Mouse (Mus musculus) kidney, postnatal 0 days (tissue): Measurements from ENCODE around the gene Gm6657. TPM values are rescaled to one million over a fixed set of nuclear protein-coding genes. Genes with fewer than 3 reads are reported as not detected.

ENCODE experiments used
- ATAC-seq: fragments of 200-750 bp; cut with Nextera tagmentation; replicated peaks from 2 replicates; pipeline ENCODE4 v1.8.0; 2017; ENCODE audit warnings: low read depth, moderate number of reproducible peaks, moderate TSS enrichment, moderate library complexity; ENCODE audit not compliant: low FRiP score
- DNase-seq: peaks from one replicate; pipeline ENCODE4 v3.0.0-alpha.2; 2016; ENCODE audit warnings: low spot score
- H3K27ac ChIP-seq: fragments of 300-500 bp; sonication (generic); 2 replicates; pipeline ENCODE4 v1.5.1; 2014; ENCODE audit warnings: mild to moderate bottlenecking
- H3K27me3 ChIP-seq: fragments of 300-500 bp; sonication (generic); 2 replicates; pipeline ENCODE4 v1.6.1; 2014; ENCODE audit warnings: low read length, mixed read lengths; ENCODE audit not compliant: insufficient read depth
- H3K36me3 ChIP-seq: fragments of 300-500 bp; sonication (generic); 2 replicates; pipeline ENCODE4 v1.6.1; 2014; ENCODE audit warnings: low read length, mixed read lengths; ENCODE audit not compliant: insufficient read depth
- H3K4me1 ChIP-seq: fragments of 300-500 bp; sonication (generic); replicated peaks from 2 replicates; pipeline ENCODE4 v1.6.1; 2014; ENCODE audit warnings: antibody characterized with exemption, low read length, mixed read lengths; ENCODE audit not compliant: insufficient read depth
- H3K4me2 ChIP-seq: fragments of 300-500 bp; sonication (generic); 2 replicates; pipeline ENCODE4 v1.6.1; 2014; ENCODE audit warnings: mild to moderate bottlenecking, low read length, moderate library complexity, mixed read lengths
- H3K4me3 ChIP-seq: fragments of 300-500 bp; sonication (generic); replicated peaks from 2 replicates; pipeline ENCODE4 v1.5.1; 2014; ENCODE audit warnings: low read depth, low read length
- H3K9ac ChIP-seq: fragments of 300-500 bp; sonication (generic); 2 replicates; pipeline ENCODE4 v1.6.1; 2014; ENCODE audit warnings: low read depth, low read length
- H3K9me3 ChIP-seq: fragments of 300-500 bp; sonication (generic); replicated peaks from 2 replicates; pipeline ENCODE4 v1.6.1; 2016; ENCODE audit warnings: low read length, inconsistent platforms, mixed read lengths
- CTCF ChIP-seq: IDR thresholded peaks from 2 replicates; pipeline ENCODE4 v1.5.1; 2016; ENCODE audit warnings: antibody characterized with exemption, low read depth, mild to moderate bottlenecking, moderate library complexity
- WGBS: fragments of 180-500 bp; shearing (Covaris S2); extraction: QIAGEN DNeasy Blood & Tissue Kit; methylation state at CpG from one replicate; pipeline ENCODE4 v1.1.7; 2014; 5-methylcytosine and 5-hydroxymethylcytosine counted together
- polyA plus RNA-seq: library from polyadenylated mRNA; unstranded; fragments of >200 nt; fragmentation: Nextera tagmentation; extraction: Ambion mirVana; gene quantifications from 2 replicates; pipeline ENCODE4 v1.2.1, GENCODE M21; 2015

The Gm6657 gene
- not detected in 2 replicates for polyA plus RNA-seq

GRCm38 (mm10) chr12:78193942-78194341, at the start of gene Gm6657:
TSS of gene Gm6657 (plus strand) at chr12:78194242.
- no peak for DNase-seq
- Histone ChIP-seq H3K27ac (no peak within 1 kb of the TSS), H3K4me3 (no peak within 1 kb of the TSS), H3K4me1 (no peaks in the 10 kb centered on the region), H3K9ac (no peak within 1 kb of the TSS), H3K27me3 (no peaks in the 10 kb centered on the region), H3K4me2 (no peak within 1 kb of the TSS), H3K9me3 (no peaks in the 10 kb centered on the region), H3K36me3 (no peaks in the 10 kb centered on the region)
- ATAC-seq: no peak
- TF ChIP-seq CTCF: no peak

GRCm38 (mm10) chr12:78153308-78154002, 40.6 kb upstream of the Gm6657 start:
- H3K36me3 ChIP-seq: no peaks in the 10 kb centered on the region
- no peak overlapping the region for H3K4me2 ChIP-seq
- no peaks in the 10 kb centered on the region for H3K27me3 ChIP-seq
- 32% methylated on average over 7 of the region's 7 CpGs for WGBS
- H3K9me3 ChIP-seq: no peaks in the 10 kb centered on the region
- DNase-seq (no peak), ATAC-seq (no peak)
- no peak overlapping the region for H3K9ac ChIP-seq
- H3K27ac ChIP-seq: no peak overlapping the region
- H3K4me1 ChIP-seq: no peaks in the 10 kb centered on the region
- no peak overlapping the region for H3K4me3 ChIP-seq
- no peak for TF ChIP-seq CTCF

- Histone ChIP-seq H3K4me1 (no peaks in the 10 kb centered on the region), H3K36me3 (no peaks in the 10 kb centered on the region), H3K27me3 (no peaks in the 10 kb centered on the region), H3K4me2 (no peak overlapping the region), H3K4me3 (no peak overlapping the region), H3K9me3 (no peaks in the 10 kb centered on the region), H3K27ac (no peak overlapping the region), H3K9ac (no peak overlapping the region)
- no peak for ATAC-seq
- TF ChIP-seq CTCF: no peak
- DNase-seq: no peak
Observed at GRCm38 (mm10) chr12:78170178-78170577, 23.9 kb upstream of the Gm6657 start.

GRCm38 (mm10) chr12:78173945-78174344, 20.1 kb upstream of the Gm6657 start:
- ATAC-seq: no peak
- no peak for TF ChIP-seq CTCF
- Histone ChIP-seq H3K9me3 (no peaks in the 10 kb centered on the region), H3K4me3 (no peak overlapping the region), H3K4me2 (no peak overlapping the region), H3K4me1 (no peaks in the 10 kb centered on the region), H3K27ac (no peak overlapping the region), H3K9ac (no peak overlapping the region), H3K27me3 (no peaks in the 10 kb centered on the region), H3K36me3 (no peaks in the 10 kb centered on the region)
- no peak for DNase-seq
- 66% methylated on average over 3 of the region's 3 CpGs for WGBS

GRCm38 (mm10) chr12:78174671-78175070, 19.4 kb upstream of the Gm6657 start:
- no peak overlapping the region for H3K4me3 ChIP-seq
- no peaks in the 10 kb centered on the region for H3K4me1 ChIP-seq
- 81% methylated on average over 4 of the region's 4 CpGs for WGBS
- H3K9me3 ChIP-seq: no peaks in the 10 kb centered on the region
- no peaks in the 10 kb centered on the region for H3K36me3 ChIP-seq
- no peak for TF ChIP-seq CTCF
- ATAC-seq (no peak), DNase-seq (no peak)
- H3K27me3 ChIP-seq: no peaks in the 10 kb centered on the region
- H3K27ac ChIP-seq: no peak overlapping the region
- no peak overlapping the region for H3K9ac ChIP-seq
- H3K4me2 ChIP-seq: no peak overlapping the region

- H3K27me3 ChIP-seq: no peaks in the 10 kb centered on the region
- H3K36me3 ChIP-seq: no peaks in the 10 kb centered on the region
- DNase-seq (no peak), ATAC-seq (no peak)
- H3K9me3 ChIP-seq: no peaks in the 10 kb centered on the region
- no peak overlapping the region for H3K27ac ChIP-seq
- no peaks in the 10 kb centered on the region for H3K4me1 ChIP-seq
- H3K4me2 ChIP-seq: no peak overlapping the region
- 67% methylated on average over 2 of the region's 2 CpGs for WGBS
- H3K4me3 ChIP-seq: no peak overlapping the region
- TF ChIP-seq CTCF: no peak
- H3K9ac ChIP-seq: no peak overlapping the region
Observed at GRCm38 (mm10) chr12:78181452-78181851, 12.6 kb upstream of the Gm6657 start.

- H3K9ac ChIP-seq: no peak overlapping the region
- H3K36me3 ChIP-seq: no peaks in the 10 kb centered on the region
- DNase-seq (no peak), ATAC-seq (no peak)
- no peaks in the 10 kb centered on the region for H3K9me3 ChIP-seq
- WGBS: 60% methylated on average over 2 of the region's 2 CpGs
- H3K4me3 ChIP-seq: no peak overlapping the region
- no peaks in the 10 kb centered on the region for H3K4me1 ChIP-seq
- no peak overlapping the region for H3K4me2 ChIP-seq
- H3K27ac ChIP-seq: no peak overlapping the region
- TF ChIP-seq CTCF: no peak
- H3K27me3 ChIP-seq: no peaks in the 10 kb centered on the region
Observed at GRCm38 (mm10) chr12:78195368-78195767, 1.3 kb downstream of the Gm6657 start.
